ENCODE assay signal across 8 mouse cellular contexts in genomic region chr17:36315689-36316253, GRCm38 (mm10). TPM values are rescaled to one million over a fixed set of nuclear protein-coding genes. Genes with fewer than 3 reads are reported as not detected.
DNase-seq lines count a peak whose midpoint lies in the region; ATAC-seq and TF ChIP-seq lines count a peak whose summit lies in the region.

No protein-coding gene starts in this region.

- TF ChIP-seq CTCF in E14TG2a.4 (conservative IDR thresholded peaks at IDR 0.05; ENCODE audit: low read length): no peak

- H3K27me3 ChIP-seq in heart, embryonic 13.5 days (replicated peaks): peaks cover 10% of the 10 kb centered on the region
- H3K27me3 ChIP-seq in E14TG2a.4 (ENCODE audit: insufficient read depth, low read length): peaks cover 25% of the 10 kb centered on the region
- H3K27me3 ChIP-seq in forebrain, embryonic 15.5 days: no peaks in the 10 kb centered on the region
- peaks cover 12% of the 10 kb centered on the region; the same call in 1 of the 2 replicates for H3K27me3 ChIP-seq in liver, embryonic 15.5 days

- ATAC-seq in heart, embryonic 13.5 days (ENCODE audit: extremely low read depth, insufficient number of reproducible peaks, low FRiP score, low TSS enrichment): no peak
- ATAC-seq in forebrain, embryonic 15.5 days (replicated peaks): peak; percentile 61
- no peak for ATAC-seq in liver, embryonic 15.5 days (ENCODE audit: insufficient read depth)
- no peak for ATAC-seq in erythroid progenitor cell, adult 5-6 weeks (replicated peaks; ENCODE audit: low FRiP score, poor library complexity, severe bottlenecking)

- peak overlapping the region; percentile 60 for H3K4me3 ChIP-seq in heart, embryonic 13.5 days
- peak overlapping the region; percentile 69 for H3K4me3 ChIP-seq in E14TG2a.4 (replicated peaks; ENCODE audit: low read length)
- H3K4me3 ChIP-seq in forebrain, embryonic 15.5 days: peak overlapping the region; percentile 58
- peak overlapping the region; percentile 52 for H3K4me3 ChIP-seq in liver, embryonic 15.5 days (replicated peaks)

- no peak overlapping the region for H3K27ac ChIP-seq in heart, embryonic 13.5 days (replicated peaks)
- peak overlapping the region; percentile 90 for H3K27ac ChIP-seq in forebrain, embryonic 15.5 days (replicated peaks)
- H3K27ac ChIP-seq in liver, embryonic 15.5 days (replicated peaks): no peak overlapping the region

- H3K9me3 ChIP-seq in heart, embryonic 13.5 days: no peaks in the 10 kb centered on the region
- H3K9me3 ChIP-seq in E14TG2a.4 (ENCODE audit: low read length): no peaks in the 10 kb centered on the region
- H3K9me3 ChIP-seq in forebrain, embryonic 15.5 days: no peaks in the 10 kb centered on the region
- H3K9me3 ChIP-seq in liver, embryonic 15.5 days (replicated peaks): no peaks in the 10 kb centered on the region

- no peaks in the 10 kb centered on the region for H3K36me3 ChIP-seq in heart, embryonic 13.5 days
- H3K36me3 ChIP-seq in E14TG2a.4 (ENCODE audit: insufficient read depth, low read length): no peaks in the 10 kb centered on the region
- no peaks in the 10 kb centered on the region for H3K36me3 ChIP-seq in forebrain, embryonic 15.5 days
- H3K36me3 ChIP-seq in liver, embryonic 15.5 days (replicated peaks): no peaks in the 10 kb centered on the region

- DNase-seq in heart, adult 18-20 months: no peak
- DNase-seq in B cell, adult 2 months: no peak
- DNase-seq in cerebellum, postnatal 4 days (ENCODE audit: low spot score in 2 of 2): no peak

- H3K4me2 ChIP-seq in heart, embryonic 13.5 days: peak overlapping the region; percentile 82
- H3K4me2 ChIP-seq in forebrain, embryonic 15.5 days (replicated peaks): peak overlapping the region; percentile 75
- peak overlapping the region; percentile 72 for H3K4me2 ChIP-seq in liver, embryonic 15.5 days

- 35% methylated on average over 5 of the region's 5 CpGs for WGBS in heart, embryonic 13.5 days
- WGBS in forebrain, embryonic 15.5 days: 16% methylated on average over 5 of the region's 5 CpGs
- WGBS in liver, embryonic 15.5 days (ENCODE audit: insufficient replicate concordance): 26% methylated on average over 5 of the region's 5 CpGs

- no peaks in the 10 kb centered on the region for H3K4me1 ChIP-seq in heart, embryonic 13.5 days
- peaks cover 13% of the 10 kb centered on the region for H3K4me1 ChIP-seq in E14TG2a.4 (replicated peaks; ENCODE audit: low read depth, low read length)
- H3K4me1 ChIP-seq in forebrain, embryonic 15.5 days: peaks cover 6% of the 10 kb centered on the region
- H3K4me1 ChIP-seq in liver, embryonic 15.5 days (replicated peaks): peaks cover 11% of the 10 kb centered on the region

- peak overlapping the region; percentile 78 for H3K9ac ChIP-seq in heart, embryonic 13.5 days
- H3K9ac ChIP-seq in forebrain, embryonic 15.5 days (replicated peaks): peak overlapping the region; percentile 59
- peak overlapping the region; percentile 15; the same call in 1 of the 2 replicates for H3K9ac ChIP-seq in liver, embryonic 15.5 days

RNA-seq across cellular contexts. Expression of gene H2-M10.1, which starts 10.2 kb away (rescaled TPM):
- polyA plus RNA-seq in heart, embryonic 13.5 days (2015; fragmentation: Nextera tagmentation; extraction: Ambion mirVana): not detected in 2 replicates
- not detected for total RNA-seq in heart, adult 18-20 months (2021)
- not detected in 2 replicates for polyA plus RNA-seq in forebrain, embryonic 15.5 days (2015; fragmentation: Nextera tagmentation; extraction: Ambion mirVana)
- not detected in 2 replicates for polyA plus RNA-seq in liver, embryonic 15.5 days (2015; fragmentation: Nextera tagmentation; extraction: Ambion mirVana)
- not detected in 2 replicates for total RNA-seq in erythroid progenitor cell, adult 5-6 weeks (2015; ENCODE audit: low replicate concordance)
- total RNA-seq in erythroid progenitor cell, adult 5-6 weeks (2017; ENCODE audit: low replicate concordance): not detected in 2 replicates

RNA-seq across cellular contexts. Expression of gene H2-M10.2, which starts 29.5 kb away (rescaled TPM):
- 0.13 TPM in 1 of 2 replicates, not detected in the other for polyA plus RNA-seq in heart, embryonic 13.5 days (2015; fragmentation: Nextera tagmentation; extraction: Ambion mirVana)
- not detected for total RNA-seq in heart, adult 18-20 months (2021)
- polyA plus RNA-seq in forebrain, embryonic 15.5 days (2015; fragmentation: Nextera tagmentation; extraction: Ambion mirVana): not detected in 2 replicates
- polyA plus RNA-seq in liver, embryonic 15.5 days (2015; fragmentation: Nextera tagmentation; extraction: Ambion mirVana): not detected in 2 replicates
- not detected in 2 replicates for total RNA-seq in erythroid progenitor cell, adult 5-6 weeks (2015; ENCODE audit: low replicate concordance)
- total RNA-seq in erythroid progenitor cell, adult 5-6 weeks (2017; ENCODE audit: low replicate concordance): not detected in 2 replicates

RNA-seq across cellular contexts. Expression of gene Trim39, which starts 43.7 kb away (rescaled TPM):
- polyA plus RNA-seq in heart, embryonic 13.5 days (2015; fragmentation: Nextera tagmentation; extraction: Ambion mirVana): 10.4 and 11.7 TPM in 2 replicates
- 1 to 10 TPM; 5.2 to 6.5 TPM for total RNA-seq in heart, adult 18-20 months (2021)
- 25.7 and 26.4 TPM in 2 replicates for polyA plus RNA-seq in forebrain, embryonic 15.5 days (2015; fragmentation: Nextera tagmentation; extraction: Ambion mirVana)
- polyA plus RNA-seq in liver, embryonic 15.5 days (2015; fragmentation: Nextera tagmentation; extraction: Ambion mirVana): 4.6 and 5.3 TPM in 2 replicates
- 25.6 and 29.9 TPM in 2 replicates for total RNA-seq in erythroid progenitor cell, adult 5-6 weeks (2015; ENCODE audit: low replicate concordance)
- 37.4 and 40.9 TPM in 2 replicates for total RNA-seq in erythroid progenitor cell, adult 5-6 weeks (2017; ENCODE audit: low replicate concordance)

RNA-seq across cellular contexts. Expression of gene H2-M10.3, which starts 52.4 kb away (rescaled TPM):
- not detected in 2 replicates for polyA plus RNA-seq in heart, embryonic 13.5 days (2015; fragmentation: Nextera tagmentation; extraction: Ambion mirVana)
- total RNA-seq in heart, adult 18-20 months (2021): not detected
- polyA plus RNA-seq in forebrain, embryonic 15.5 days (2015; fragmentation: Nextera tagmentation; extraction: Ambion mirVana): not detected in 2 replicates
- not detected in 2 replicates for polyA plus RNA-seq in liver, embryonic 15.5 days (2015; fragmentation: Nextera tagmentation; extraction: Ambion mirVana)
- total RNA-seq in erythroid progenitor cell, adult 5-6 weeks (2015; ENCODE audit: low replicate concordance): not detected in 2 replicates
- total RNA-seq in erythroid progenitor cell, adult 5-6 weeks (2017; ENCODE audit: low replicate concordance): not detected in 2 replicates

RNA-seq across cellular contexts. Expression of gene Rpp21, which starts 57.9 kb away (rescaled TPM):
- polyA plus RNA-seq in heart, embryonic 13.5 days (2015; fragmentation: Nextera tagmentation; extraction: Ambion mirVana): 85.0 and 91.8 TPM in 2 replicates
- total RNA-seq in heart, adult 18-20 months (2021): 10 to 100 TPM; 37.9 to 38.8 TPM
- 101 and 105 TPM in 2 replicates for polyA plus RNA-seq in forebrain, embryonic 15.5 days (2015; fragmentation: Nextera tagmentation; extraction: Ambion mirVana)
- polyA plus RNA-seq in liver, embryonic 15.5 days (2015; fragmentation: Nextera tagmentation; extraction: Ambion mirVana): 58.7 and 64.0 TPM in 2 replicates
- total RNA-seq in erythroid progenitor cell, adult 5-6 weeks (2015; ENCODE audit: low replicate concordance): 63.7 and 66.0 TPM in 2 replicates
- total RNA-seq in erythroid progenitor cell, adult 5-6 weeks (2017; ENCODE audit: low replicate concordance): 11.8 TPM in 2 replicates

Comparison
In these comparisons a context has a peak if more than half of its experiments do, and no peak if none do; other contexts are left out.
1. H3K9ac ChIP-seq: peak in every context shown above with its lines; median percentile 78 in heart, embryonic 13.5 days; 59 in forebrain, embryonic 15.5 days; 15 in liver, embryonic 15.5 days.